Mouse (Mus musculus): ENCODE results near the gene Prss43. TPM values are rescaled to one million over a fixed set of nuclear protein-coding genes. Genes with fewer than 3 reads are reported as not detected.
A peak's percentile ranks its signal among the peaks of the same experiment; 100 is the strongest.

Prss43 gene
- polyA plus RNA-seq (2016; fragmentation: Nextera tagmentation; extraction: Ambion mirVana): not detected in 2 replicates

DNA sequence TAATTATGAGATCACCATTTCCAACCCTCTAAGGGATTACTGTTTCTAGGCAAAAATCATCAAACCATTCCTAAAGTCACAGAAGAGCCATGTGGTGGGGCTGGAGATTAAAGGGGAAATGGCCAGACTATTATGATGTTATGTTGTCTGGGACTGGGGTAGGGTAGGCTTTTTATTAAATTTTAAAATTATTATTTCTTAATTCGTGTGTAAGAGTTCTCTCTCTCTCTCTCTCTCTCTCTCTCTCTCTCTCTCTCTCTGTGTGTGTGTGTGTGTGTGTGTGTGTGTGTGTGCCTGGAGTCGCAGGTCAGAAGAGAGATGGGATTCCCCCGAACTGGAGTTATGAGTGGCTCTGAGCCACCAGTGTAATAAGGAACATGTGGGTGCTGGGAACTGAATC lies at the start of gene Prss43:
TSS of gene Prss43 (plus strand) at position 301 of the 400 bp plus-strand sequence.
- Histone ChIP-seq H3K9ac (no peak within 1 kb of the TSS), H3K27ac (no peak within 1 kb of the TSS), H3K27me3 (no peaks in the 10 kb centered on the region), H3K4me2 (no peak within 1 kb of the TSS), H3K9me3 (no peaks in the 10 kb centered on the region), H3K4me1 (no peaks in the 10 kb centered on the region), H3K4me3 (replicated peaks) (no peak within 1 kb of the TSS), H3K36me3 (replicated peaks) (no peaks in the 10 kb centered on the region)
- 88% methylated on average over 3 of the region's 3 CpGs for WGBS
- ATAC-seq (ENCODE audit: low FRiP score): no peak

DNA sequence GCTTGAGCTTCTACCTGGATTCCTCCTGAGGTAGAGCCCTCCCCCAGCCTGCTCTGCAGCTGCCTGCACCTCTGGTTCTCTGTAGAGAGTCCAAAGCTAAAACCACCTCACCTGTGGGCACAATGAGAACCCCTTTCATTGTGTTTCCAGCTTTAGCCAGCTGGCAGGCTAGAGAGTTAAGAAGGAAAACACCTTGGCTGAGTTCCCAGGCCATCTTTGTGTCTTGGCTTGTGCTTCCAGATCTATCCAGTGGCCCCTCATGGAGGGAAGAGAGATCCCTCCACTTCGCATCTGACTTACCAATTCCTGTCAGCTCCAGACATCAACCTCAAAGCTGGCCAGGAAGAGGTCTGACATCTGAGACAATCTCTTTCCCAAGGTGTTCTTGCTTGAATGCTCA lies 48.4 kb upstream of the Prss43 start:
- Histone ChIP-seq H3K9me3 (no peaks in the 10 kb centered on the region), H3K27me3 (peaks cover 19% of the 10 kb centered on the region), H3K4me1 (peaks cover 12% of the 10 kb centered on the region), H3K27ac (no peak overlapping the region), H3K36me3 (replicated peaks) (no peaks in the 10 kb centered on the region), H3K4me3 (replicated peaks) (no peak overlapping the region), H3K9ac (no peak overlapping the region), H3K4me2 (no peak overlapping the region)
- ATAC-seq (ENCODE audit: low FRiP score): no peak
- WGBS: 100% methylated on average over 1 of the region's 1 CpGs

DNA sequence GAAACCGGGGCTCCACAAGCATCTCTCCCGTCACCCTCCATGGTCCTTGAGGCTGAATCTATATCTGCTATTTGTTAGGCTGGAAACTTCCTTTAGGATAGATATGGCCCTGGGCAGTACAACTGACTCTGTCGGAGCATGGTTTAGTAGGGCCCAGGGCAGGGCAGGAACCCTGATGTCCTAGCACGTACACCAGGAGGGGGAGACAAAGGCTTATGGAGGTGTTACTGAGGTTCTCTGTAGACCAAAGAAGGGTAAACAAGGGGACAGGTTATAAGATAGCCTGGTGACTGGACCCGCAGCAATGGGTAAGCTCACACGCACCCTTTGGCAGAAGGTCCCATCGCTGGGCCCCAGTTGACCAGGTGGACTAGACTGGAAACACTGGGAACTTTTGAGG lies 47.9 kb upstream of the Prss43 start:
- Histone ChIP-seq H3K27ac (no peak overlapping the region), H3K36me3 (replicated peaks) (no peaks in the 10 kb centered on the region), H3K4me2 (no peak overlapping the region), H3K4me1 (peaks cover 12% of the 10 kb centered on the region), H3K9ac (no peak overlapping the region), H3K27me3 (peaks cover 19% of the 10 kb centered on the region), H3K9me3 (no peaks in the 10 kb centered on the region), H3K4me3 (replicated peaks) (no peak overlapping the region)
- 81% methylated on average over 7 of the region's 7 CpGs for WGBS
- no peak for ATAC-seq (ENCODE audit: low FRiP score)

DNA sequence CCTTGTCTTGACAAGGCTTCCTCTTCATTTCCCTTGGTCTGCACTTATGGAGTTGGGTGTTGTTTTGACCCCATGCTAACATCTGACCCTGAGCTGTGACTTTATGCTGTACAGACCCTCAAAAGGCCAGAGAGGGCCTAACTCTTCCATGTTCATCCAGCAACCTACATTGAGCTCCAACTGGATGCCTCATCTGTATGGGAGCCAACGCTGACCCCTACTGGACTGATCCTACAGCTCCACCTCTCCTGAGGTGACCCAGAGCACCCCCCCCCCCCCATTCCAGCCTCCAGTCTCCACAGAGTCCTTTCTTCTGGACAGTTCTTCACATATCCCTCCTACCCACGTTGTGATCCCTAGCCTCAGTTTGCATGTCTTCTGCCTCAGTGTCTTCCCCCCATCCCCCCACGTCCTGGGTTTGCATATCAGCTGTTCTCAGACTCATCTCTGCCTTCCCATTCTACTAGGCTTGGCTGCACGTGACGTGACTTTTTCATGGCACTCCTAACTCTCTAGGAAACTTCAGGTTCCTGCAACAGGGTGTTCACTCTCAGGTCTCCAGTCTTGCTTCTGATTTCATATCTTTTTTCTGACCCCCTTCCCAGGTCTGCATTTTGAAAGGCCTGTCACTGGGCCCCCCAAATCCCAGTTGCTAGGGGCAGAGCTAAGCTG lies 47.1 kb upstream of the Prss43 start:
- no peak overlapping the region for H3K9ac ChIP-seq
- H3K36me3 ChIP-seq (replicated peaks): no peaks in the 10 kb centered on the region
- peaks cover 12% of the 10 kb centered on the region for H3K4me1 ChIP-seq
- H3K4me2 ChIP-seq: no peak overlapping the region
- H3K27me3 ChIP-seq: peaks cover 19% of the 10 kb centered on the region
- no peaks in the 10 kb centered on the region for H3K9me3 ChIP-seq
- WGBS: 62% methylated on average over 5 of the region's 5 CpGs
- no peak overlapping the region for H3K27ac ChIP-seq
- no peak for ATAC-seq (ENCODE audit: low FRiP score)
- no peak overlapping the region for H3K4me3 ChIP-seq (replicated peaks)

DNA sequence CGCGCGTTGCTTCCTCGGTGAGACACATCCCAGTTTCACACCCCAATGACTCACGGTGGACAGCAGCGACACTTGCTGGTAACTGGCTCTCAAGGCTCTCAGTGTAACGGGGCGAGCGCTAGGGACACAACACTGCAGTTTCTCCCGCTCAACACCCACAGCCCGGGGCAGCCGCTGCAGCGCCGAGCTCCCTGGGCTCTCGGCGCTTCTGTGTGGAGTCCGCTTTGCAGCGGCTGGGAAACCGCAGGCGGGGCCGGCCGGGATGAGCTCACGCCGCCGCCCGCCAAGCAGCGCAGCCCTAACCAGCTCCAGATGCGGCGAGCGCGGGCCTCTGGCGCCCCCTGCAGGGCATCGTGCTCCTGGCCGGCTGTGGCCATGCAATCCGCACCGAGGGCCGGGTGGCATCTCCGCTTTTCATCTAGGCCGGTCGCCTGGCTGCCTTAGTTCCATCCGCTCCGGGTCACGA lies 45.2 kb upstream of the Prss43 start:
- Histone ChIP-seq H3K4me1 (peaks cover 12% of the 10 kb centered on the region), H3K36me3 (replicated peaks) (no peaks in the 10 kb centered on the region), H3K27ac (peak overlapping the region; percentile 37; the same call in 1 of the 2 replicates), H3K4me2 (peak overlapping the region; percentile 61), H3K27me3 (peaks cover 19% of the 10 kb centered on the region), H3K9me3 (no peaks in the 10 kb centered on the region), H3K9ac (peak overlapping the region; percentile 59), H3K4me3 (replicated peaks) (peak overlapping the region; percentile 43)
- ATAC-seq (ENCODE audit: low FRiP score): peak; percentile 95
- under 1% methylated on average over 43 of the region's 43 CpGs for WGBS

DNA sequence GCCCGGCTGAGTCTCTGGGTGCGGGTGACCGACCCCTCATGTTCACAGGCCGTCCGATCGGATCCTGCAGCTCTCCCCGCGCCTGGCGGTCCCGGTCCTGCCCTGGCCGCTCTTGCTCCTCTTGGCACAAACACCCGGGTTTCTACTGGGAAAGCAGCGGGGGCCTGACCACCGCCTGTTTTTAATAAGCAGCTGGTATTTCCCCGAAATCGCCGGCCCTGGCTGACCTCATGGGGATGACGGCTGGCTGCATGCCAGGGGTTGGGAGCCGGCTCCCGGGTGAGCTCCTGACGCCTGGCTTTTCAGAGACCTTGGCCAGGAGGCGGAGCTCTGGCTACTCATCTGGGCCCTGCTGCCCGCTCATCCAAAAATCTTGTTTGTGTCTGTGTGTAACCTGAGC lies 44.8 kb upstream of the Prss43 start:
- peak overlapping the region; percentile 61 for H3K4me2 ChIP-seq
- peak; percentile 70 for ATAC-seq (ENCODE audit: low FRiP score)
- H3K4me3 ChIP-seq (replicated peaks): peak overlapping the region; percentile 43
- H3K9ac ChIP-seq: peak overlapping the region; percentile 59
- peaks cover 19% of the 10 kb centered on the region for H3K27me3 ChIP-seq
- no peaks in the 10 kb centered on the region for H3K36me3 ChIP-seq (replicated peaks)
- H3K4me1 ChIP-seq: peaks cover 12% of the 10 kb centered on the region
- no peaks in the 10 kb centered on the region for H3K9me3 ChIP-seq
- no peak overlapping the region for H3K27ac ChIP-seq
- WGBS: under 1% methylated on average over 23 of the region's 23 CpGs

DNA sequence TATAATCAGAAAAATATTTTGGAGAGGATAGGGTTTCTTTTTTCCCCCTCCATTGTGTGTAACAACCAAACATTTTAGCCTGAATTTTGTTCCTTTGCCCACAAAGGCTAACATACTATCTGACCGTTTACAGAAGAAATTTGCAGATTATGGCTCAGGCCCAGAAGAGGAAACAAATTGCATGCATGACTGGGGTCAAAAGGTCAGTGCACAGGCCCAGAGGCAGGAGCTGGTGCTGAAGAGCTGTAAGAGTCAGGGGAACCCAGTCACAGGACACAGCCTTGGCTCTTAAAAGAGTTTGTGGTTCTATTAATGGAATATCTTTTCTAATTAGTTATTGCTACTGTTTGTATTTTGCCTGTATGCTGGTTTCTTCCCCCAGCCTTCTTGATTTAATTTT lies 42.9 kb upstream of the Prss43 start:
- no peaks in the 10 kb centered on the region for H3K9me3 ChIP-seq
- ATAC-seq (ENCODE audit: low FRiP score): no peak
- H3K27me3 ChIP-seq: peaks cover 19% of the 10 kb centered on the region
- H3K36me3 ChIP-seq (replicated peaks): no peaks in the 10 kb centered on the region
- H3K4me1 ChIP-seq: peaks cover 12% of the 10 kb centered on the region
- no peak overlapping the region for H3K4me2 ChIP-seq
- no peak overlapping the region for H3K4me3 ChIP-seq (replicated peaks)
- no peak overlapping the region for H3K9ac ChIP-seq
- 58% methylated on average over 1 of the region's 1 CpGs for WGBS
- H3K27ac ChIP-seq: no peak overlapping the region

DNA sequence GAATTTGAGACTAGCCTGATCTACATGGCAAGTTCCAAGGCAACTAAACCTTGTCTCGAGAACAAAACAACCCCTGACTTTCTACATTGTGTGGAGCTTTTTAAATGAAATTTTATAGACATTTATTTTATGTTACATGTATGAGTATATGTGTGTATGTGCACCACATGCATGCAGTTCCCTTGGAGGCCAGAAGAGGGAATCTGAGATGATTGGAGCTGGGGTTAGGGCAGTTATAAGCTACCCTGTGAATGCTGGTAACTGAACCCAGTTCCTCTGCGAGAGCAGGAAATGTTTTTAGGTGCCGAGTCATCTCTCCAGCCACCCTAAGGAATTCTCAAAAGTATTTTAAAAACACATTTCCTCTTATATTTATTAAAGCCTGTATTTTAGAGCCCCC lies 38.3 kb upstream of the Prss43 start:
- Histone ChIP-seq H3K27ac (no peak overlapping the region), H3K9ac (no peak overlapping the region), H3K9me3 (no peaks in the 10 kb centered on the region), H3K36me3 (replicated peaks) (no peaks in the 10 kb centered on the region), H3K4me3 (replicated peaks) (no peak overlapping the region), H3K4me1 (no peaks in the 10 kb centered on the region), H3K27me3 (no peaks in the 10 kb centered on the region), H3K4me2 (no peak overlapping the region)
- WGBS: 91% methylated on average over 3 of the region's 3 CpGs
- ATAC-seq (ENCODE audit: low FRiP score): no peak

DNA sequence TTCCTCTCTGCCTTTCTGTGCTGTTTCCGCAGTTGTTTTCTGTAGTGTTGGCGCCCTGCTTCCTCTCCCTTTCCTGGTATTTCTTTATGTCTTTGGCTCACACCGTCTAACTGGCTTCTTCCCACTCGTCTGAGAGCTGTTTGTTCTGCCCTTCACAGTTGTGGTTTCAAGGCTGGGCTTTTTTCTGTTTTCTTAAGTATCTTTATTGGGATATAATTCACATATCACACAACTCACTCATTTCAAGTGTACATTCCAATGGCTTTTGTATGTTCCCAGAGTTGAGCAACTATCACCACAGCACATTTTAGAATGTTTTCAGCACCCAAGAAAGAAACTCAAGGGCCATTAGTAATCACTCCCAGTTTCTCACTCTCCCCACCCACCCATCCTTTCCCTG lies 36.0 kb upstream of the Prss43 start:
- ATAC-seq (ENCODE audit: low FRiP score): no peak
- no peak overlapping the region for H3K4me2 ChIP-seq
- no peaks in the 10 kb centered on the region for H3K27me3 ChIP-seq
- H3K9ac ChIP-seq: no peak overlapping the region
- H3K4me1 ChIP-seq: no peaks in the 10 kb centered on the region
- 79% methylated on average over 4 of the region's 4 CpGs for WGBS
- H3K4me3 ChIP-seq (replicated peaks): no peak overlapping the region
- no peaks in the 10 kb centered on the region for H3K9me3 ChIP-seq
- no peak overlapping the region for H3K27ac ChIP-seq
- H3K36me3 ChIP-seq (replicated peaks): no peaks in the 10 kb centered on the region

DNA sequence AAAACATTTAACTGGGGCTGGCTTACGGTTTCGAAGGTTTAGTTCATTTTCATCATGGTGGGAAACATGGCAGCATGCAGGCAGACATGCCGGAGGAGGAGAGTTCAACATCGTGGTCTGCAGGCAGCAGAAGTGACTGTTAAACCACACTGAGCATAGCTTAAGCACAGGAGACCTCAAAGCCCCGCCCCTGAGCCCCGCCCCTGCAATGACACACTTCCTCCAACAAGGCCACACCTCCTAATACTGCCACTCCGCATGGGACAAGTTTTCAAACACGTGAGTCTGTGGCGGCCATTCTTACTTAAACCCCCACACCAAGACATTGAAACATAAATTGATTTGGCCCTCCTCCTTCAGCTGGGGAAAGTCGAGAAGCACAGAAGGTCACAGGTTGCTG lies 29.5 kb upstream of the Prss43 start:
- no peak for ATAC-seq (ENCODE audit: low FRiP score)
- WGBS: 88% methylated on average over 10 of the region's 10 CpGs
- Histone ChIP-seq H3K27ac (no peak overlapping the region), H3K4me1 (no peaks in the 10 kb centered on the region), H3K27me3 (no peaks in the 10 kb centered on the region), H3K9me3 (no peaks in the 10 kb centered on the region), H3K9ac (no peak overlapping the region), H3K4me2 (no peak overlapping the region), H3K4me3 (replicated peaks) (no peak overlapping the region), H3K36me3 (replicated peaks) (no peaks in the 10 kb centered on the region)

DNA sequence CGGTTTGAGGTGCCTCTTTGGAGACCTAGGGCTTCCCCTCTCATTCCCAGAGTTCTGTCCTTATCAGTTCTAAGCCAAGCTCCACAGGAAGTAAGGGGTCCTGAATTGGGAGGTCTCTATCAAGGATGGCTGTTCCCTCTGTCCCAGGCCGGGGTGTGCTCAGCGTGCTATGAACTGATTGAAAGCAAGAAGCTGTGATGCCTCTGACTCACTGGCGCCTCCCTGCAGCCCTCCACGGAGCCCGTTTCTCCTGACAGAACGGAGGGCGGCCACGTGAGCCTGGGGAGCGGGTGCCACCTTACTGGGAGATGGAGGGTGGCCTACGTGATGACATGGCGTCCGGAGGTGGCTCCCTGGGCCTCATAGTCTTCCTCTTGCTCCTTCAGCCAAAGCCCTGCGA lies 28.6 kb upstream of the Prss43 start, which contains the start of gene Prss42:
TSS of gene Prss42 (plus strand) at position 301 of the 400 bp plus-strand sequence.
- no peak within 1 kb of the TSS for H3K4me2 ChIP-seq
- H3K27me3 ChIP-seq: no peaks in the 10 kb centered on the region
- 90% methylated on average over 14 of the region's 14 CpGs for WGBS
- no peak within 1 kb of the TSS for H3K4me3 ChIP-seq (replicated peaks)
- H3K9ac ChIP-seq: no peak within 1 kb of the TSS
- no peak within 1 kb of the TSS for H3K27ac ChIP-seq
- H3K4me1 ChIP-seq: no peaks in the 10 kb centered on the region
- ATAC-seq (ENCODE audit: low FRiP score): no peak
- H3K36me3 ChIP-seq (replicated peaks): no peaks in the 10 kb centered on the region
- no peaks in the 10 kb centered on the region for H3K9me3 ChIP-seq

DNA sequence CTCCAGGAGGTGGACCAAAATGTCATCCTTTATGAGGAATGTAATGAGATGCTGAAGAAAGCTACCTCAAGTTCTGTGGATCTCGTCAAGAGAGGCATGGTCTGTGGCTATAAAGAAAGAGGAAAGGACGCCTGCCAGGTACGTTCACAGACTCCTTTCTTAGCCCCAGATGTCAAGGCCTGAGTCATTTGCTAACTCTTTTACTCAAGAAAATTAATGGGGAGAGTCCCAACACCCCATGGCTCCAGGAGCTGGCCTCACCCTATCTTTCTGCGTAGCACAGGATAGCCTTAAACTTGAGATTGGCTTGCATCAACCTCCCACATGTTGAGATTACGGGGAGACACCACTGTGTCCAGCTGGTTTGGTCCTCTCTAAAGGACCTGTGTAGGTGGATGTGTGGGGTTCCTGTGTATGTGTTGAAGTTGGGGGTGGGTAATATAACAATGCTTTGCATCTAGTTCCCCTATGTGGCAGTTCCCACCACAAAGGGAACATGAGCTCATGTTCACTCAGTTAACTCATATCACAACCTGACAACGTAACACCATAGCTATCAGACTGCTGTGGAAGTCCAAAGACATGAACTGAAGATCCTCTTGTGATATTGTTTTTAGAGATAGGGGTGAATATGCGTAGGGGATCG lies 25.5 kb upstream of the Prss43 start:
- no peaks in the 10 kb centered on the region for H3K4me1 ChIP-seq
- no peak for ATAC-seq (ENCODE audit: low FRiP score)
- H3K9ac ChIP-seq: no peak overlapping the region
- H3K4me2 ChIP-seq: no peak overlapping the region
- no peak overlapping the region for H3K4me3 ChIP-seq (replicated peaks)
- H3K27ac ChIP-seq: no peak overlapping the region
- no peaks in the 10 kb centered on the region for H3K36me3 ChIP-seq (replicated peaks)
- no peaks in the 10 kb centered on the region for H3K9me3 ChIP-seq
- H3K27me3 ChIP-seq: no peaks in the 10 kb centered on the region
- 91% methylated on average over 8 of the region's 8 CpGs for WGBS

DNA sequence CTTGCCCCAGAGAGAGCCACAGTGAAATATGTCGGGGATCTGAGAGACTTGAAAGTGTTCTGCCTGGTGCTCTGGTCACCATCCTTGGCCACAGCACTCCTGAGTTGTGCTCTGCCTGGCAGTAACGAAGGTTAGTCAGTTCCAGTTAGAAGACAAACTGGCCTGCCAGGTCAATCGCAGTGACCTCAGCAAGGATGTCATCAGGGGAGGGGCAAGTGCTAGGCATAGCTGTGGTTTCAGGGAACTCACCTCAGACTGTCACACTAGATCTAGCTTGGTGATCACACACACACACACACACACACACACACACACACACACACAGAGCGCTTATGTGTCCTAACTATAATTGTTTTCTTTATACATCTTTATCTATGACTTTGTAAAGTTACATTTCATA lies 23.2 kb upstream of the Prss43 start:
- no peak for ATAC-seq (ENCODE audit: low FRiP score)
- H3K4me1 ChIP-seq: no peaks in the 10 kb centered on the region
- H3K9ac ChIP-seq: no peak overlapping the region
- no peaks in the 10 kb centered on the region for H3K27me3 ChIP-seq
- no peak overlapping the region for H3K4me3 ChIP-seq (replicated peaks)
- WGBS: 77% methylated on average over 4 of the region's 4 CpGs
- H3K4me2 ChIP-seq: no peak overlapping the region
- no peaks in the 10 kb centered on the region for H3K36me3 ChIP-seq (replicated peaks)
- H3K9me3 ChIP-seq: no peaks in the 10 kb centered on the region
- H3K27ac ChIP-seq: no peak overlapping the region

All from forebrain, embryonic 12.5 days (tissue).